Mouse (Mus musculus): ENCODE measurements around the gene Syt9.

Syt9 gene

DNA sequence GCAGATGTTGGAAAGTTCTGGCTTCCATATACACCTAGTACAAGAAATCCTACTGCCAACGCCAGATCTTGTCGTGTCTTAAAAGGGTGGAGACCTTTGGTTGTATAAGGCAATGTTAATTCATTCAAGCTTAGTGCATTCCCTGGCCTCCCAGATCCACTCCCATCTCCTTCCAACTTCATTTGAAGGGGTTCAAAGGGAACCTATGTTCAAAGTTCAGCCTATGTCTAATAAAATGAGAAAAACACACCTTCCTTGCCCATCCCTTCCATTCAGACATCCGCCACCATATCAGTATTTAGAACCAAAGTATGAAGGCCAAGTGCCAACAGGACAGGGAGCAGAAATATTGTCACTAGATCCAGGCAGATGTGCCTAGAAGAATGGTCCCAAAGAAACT is 177.3 kb downstream of the Syt9 start:
- no peak for DNase-seq

GRCm38 (mm10) chr7:107553461-107553860 is 182.9 kb downstream of the Syt9 start:
- DNase-seq = no peak

DNA sequence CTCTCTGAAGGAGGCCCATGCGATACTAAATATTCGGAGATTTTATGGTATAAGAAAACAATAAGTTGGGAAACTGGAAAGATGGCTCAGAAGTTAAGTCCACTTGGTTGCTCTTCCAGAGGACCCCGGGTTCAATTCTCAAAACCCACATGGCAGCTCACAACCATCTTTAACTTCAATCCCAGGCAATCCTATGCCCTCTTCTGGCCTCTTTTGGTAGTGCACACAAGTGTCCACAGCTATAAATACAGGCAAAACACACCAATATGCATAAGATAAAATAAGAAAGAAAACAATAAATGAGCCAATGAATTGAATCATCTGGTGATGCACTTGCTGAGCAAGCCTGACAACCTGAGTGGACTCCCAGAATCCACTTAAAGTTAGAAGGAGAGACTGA is 185.4 kb downstream of the Syt9 start:
- DNase-seq = peak; percentile 43

DNA sequence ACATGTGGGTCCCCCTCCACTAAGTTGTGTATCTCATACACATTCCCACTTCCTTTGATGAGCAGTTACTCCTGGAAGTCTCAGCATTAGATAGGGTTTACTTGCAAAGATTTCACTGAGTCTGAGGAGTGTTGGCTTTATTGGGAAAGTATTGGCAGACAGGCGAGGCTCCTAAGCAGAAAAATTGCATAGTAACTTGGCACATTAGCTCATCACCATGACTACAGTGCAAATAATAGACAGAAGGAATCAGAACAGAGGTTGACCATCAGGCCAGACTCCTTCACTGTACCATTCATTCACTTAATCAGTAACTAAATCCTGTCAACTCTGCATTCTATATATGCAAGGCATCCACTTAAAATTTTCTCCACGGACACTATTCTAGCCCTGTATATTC is 190.1 kb downstream of the Syt9 start:
- no peak for DNase-seq

DNA sequence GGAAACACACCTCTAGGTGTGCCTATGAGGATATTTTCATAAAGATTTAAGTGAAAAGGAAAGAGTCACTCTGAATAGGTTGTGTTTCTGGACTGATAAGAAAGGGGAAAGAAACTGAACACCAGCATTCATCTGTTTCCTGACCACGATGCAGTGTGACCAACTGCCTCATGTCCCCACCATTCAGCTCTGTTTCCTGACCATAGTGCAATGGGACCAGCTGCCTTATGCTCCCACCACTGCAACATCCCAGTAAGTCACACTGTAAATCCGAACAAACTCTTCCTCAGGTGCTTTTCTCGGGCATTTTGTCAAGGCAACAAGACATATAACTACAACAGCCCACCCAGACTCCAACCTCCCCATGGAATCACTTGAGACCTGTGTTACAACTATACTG is 191.1 kb downstream of the Syt9 start:
- DNase-seq = no peak

GRCm38 (mm10) chr7:107563727-107564126 is 193.2 kb downstream of the Syt9 start:
- DNase-seq = no peak

- no peak for DNase-seq
These were observed 196.7 kb downstream of the Syt9 start, which contains the start of gene Olfml1 for GRCm38 (mm10) chr7:107567261-107567671. TSS of gene Olfml1 (plus strand) at chr7:107567446.

DNA sequence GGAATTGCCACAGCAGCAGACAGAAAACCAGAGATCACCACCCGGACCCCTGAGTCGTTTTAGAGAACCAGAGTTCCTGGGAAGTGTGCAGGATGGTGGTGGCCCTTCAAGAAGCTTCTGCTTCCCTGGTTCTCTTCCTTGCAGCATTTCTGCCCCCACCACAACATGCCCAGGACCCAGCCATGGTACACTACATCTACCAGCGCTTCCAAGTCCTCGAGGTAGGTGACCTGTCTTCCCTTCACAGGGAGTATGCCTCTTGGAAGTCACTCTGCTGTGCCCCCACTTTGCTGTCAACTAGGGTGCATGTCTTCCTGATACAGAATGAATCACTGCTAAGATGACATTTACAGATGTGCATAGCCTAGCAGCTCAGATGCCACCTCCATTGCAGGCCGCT is 197.1 kb downstream of the Syt9 start:
- DNase-seq = no peak

DNA sequence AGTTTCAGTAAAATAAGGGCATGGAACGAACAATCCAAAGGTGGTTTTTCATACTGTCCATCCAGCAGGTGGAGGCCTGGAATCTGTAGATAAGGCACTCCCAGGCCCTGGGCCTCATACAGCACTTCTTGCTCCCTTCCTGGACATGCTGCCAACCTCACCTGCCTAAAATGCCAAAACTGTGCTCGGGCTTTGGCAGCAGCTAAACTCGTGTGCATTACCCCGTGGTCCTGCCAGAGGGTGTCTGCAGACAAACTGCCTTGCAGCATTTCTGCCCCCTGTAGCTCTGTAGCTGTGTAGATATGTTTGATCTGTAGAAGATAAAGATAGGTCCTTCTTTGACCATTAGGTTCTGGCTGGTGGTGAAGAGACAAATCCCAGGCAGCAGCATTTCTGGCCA is 198.4 kb downstream of the Syt9 start:
- no peak for DNase-seq

DNA sequence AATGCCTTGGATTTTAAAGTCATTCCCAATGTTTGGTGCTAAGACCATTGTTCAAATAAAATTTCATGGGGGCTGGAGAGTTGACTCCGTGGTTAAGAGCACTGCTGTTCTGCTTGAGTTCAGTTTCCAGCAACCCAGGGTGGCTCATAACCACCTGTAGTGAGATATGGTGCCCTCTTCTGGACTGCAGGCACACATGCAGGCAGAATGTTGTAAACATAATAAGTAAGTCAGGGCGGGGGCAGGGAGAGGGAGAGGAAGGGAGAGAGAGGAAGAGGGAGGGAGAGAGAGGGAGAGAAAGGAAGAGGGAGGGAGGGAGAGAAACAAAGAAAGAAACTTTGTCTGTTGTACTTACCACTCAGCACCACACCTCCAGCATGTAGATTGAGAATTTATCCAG is 203.3 kb downstream of the Syt9 start:
- DNase-seq = no peak

GRCm38 (mm10) chr7:107574276-107574675 is 203.7 kb downstream of the Syt9 start:
- no peak for DNase-seq

DNA sequence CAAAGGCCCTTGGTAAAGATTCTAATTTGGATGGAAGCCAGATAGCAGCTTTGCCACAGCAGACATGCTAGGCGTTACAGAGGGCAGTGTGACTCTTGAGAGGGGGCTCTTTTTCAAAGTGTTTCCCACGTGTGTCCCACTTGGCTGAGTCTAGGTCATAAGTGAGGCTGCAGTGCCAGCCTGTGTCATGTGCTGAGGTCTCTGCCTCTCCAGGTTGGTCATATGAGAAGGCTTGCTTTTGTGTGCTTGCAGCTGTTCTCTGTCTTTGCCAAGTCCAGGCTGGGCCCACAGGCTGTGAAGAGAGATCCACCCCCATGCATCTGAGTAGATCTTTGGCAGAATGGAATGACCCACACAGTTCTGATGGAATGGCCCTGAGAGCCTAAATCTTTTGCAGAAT is 222.1 kb downstream of the Syt9 start:
- no peak for DNase-seq

DNA sequence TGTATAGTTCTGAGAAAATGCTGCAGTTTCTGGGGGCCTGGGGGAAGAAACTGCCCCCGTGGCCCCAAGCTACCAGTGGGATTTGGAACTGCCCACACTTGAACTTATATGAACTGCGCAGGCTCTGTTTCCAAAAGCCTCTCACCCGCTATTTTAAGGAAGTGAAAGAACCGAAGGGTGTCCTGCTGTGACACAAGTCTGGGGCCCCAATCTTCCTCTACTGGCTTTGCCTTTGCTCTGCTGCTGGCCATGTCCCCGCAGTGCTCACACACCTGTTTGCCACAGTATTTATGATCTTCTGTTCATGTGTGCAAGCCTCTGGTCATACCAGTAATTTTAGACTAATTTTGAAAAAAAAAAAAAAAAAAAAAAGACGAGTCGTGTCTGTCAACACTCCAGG is 223.4 kb downstream of the Syt9 start:
- no peak for DNase-seq

- peak; percentile 29 for DNase-seq
These were observed 223.9 kb downstream of the Syt9 start for GRCm38 (mm10) chr7:107594325-107594856.

DNA sequence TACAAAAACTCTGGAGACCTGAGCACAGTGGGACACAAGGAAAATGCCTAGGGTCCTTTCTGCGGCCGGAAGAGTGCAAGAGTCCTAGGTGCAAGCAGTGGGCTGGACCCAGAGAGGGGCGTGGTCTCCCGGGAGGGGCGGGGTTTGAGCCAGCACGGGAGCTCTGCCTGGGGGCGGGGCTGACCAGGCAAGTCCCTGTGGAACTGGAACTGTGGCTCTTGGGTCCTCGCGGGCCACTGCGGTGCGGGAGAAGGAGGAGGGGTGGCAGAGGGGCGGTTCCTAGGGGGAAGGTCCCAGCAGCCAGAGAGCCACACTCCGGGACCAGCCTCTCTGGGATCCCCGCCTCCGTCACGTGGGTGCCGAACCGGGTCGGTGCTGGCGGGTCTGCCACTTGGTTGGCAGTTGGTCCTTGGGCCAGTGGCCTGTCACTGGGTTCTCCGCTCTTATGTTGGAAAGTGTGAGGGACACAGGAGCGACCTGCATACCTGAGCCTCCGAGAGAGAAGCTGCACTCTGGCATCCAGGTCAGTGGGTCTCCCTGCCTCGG is 224.4 kb downstream of the Syt9 start, which contains the start of gene Ppfibp2:
Ppfibp2 (plus strand) TSS at position 351 of the 546 bp plus-strand sequence.
- DNase-seq = peak; percentile 61

GRCm38 (mm10) chr7:107595426-107595825 is 224.9 kb downstream of the Syt9 start:
- no peak for DNase-seq

GRCm38 (mm10) chr7:107596753-107597152 is 226.2 kb downstream of the Syt9 start:
- DNase-seq = no peak

- DNase-seq = no peak
These were observed 227.4 kb downstream of the Syt9 start for GRCm38 (mm10) chr7:107597956-107598355.
